Mouse (Mus musculus) gastrocnemius, adult 2 months (tissue): ENCODE results near the gene Olfr980. TPM values are rescaled to one million over a fixed set of nuclear protein-coding genes. Genes with fewer than 3 reads are reported as not detected.
"Not testable (repeated sequence)": the region's sequence is repeated elsewhere in the genome, so short reads cannot be mapped to it uniquely, and the experiment has no call there.

Source experiments
- DNase-seq: peaks from one replicate; pipeline ENCODE4 v3.0.0; 2022
- H3K27ac ChIP-seq: fragments of 200-600 bp; 2 replicates; pipeline ENCODE4 v1.8.1; 2022; ENCODE audit warnings: mild to moderate bottlenecking
- H3K4me3 ChIP-seq: fragments of 200-600 bp; 2 replicates; pipeline ENCODE4 v1.8.1; 2022; ENCODE audit warnings: mild to moderate bottlenecking, moderate library complexity
- CTCF ChIP-seq: fragments of 200-600 bp; IDR thresholded peaks from 2 replicates; pipeline ENCODE4 v1.8.1; 2022; ENCODE audit warnings: antibody characterized with exemption, mild to moderate bottlenecking, moderate library complexity
- intact Hi-C: fragments of 180-260 bp; cut with DNase I; formaldehyde crosslinking; loops from one replicate; pipeline ENCODE4 v1.15.1; 2025
- long read RNA-seq, 2 experiments: library from polyadenylated mRNA; stranded (forward); transcript quantifications; one replicate each; pipeline ENCODE4 v2.0.0; 2021
- total RNA-seq, 2 experiments: library from RNA; stranded (reverse); gene quantifications; 2 replicates each; pipeline ENCODE4 v1.2.3; 2021

Olfr980 gene
- not detected for total RNA-seq
- long read RNA-seq, experiment 1, result 0 reads
- long read RNA-seq, experiment 2, result 0 reads

DNA sequence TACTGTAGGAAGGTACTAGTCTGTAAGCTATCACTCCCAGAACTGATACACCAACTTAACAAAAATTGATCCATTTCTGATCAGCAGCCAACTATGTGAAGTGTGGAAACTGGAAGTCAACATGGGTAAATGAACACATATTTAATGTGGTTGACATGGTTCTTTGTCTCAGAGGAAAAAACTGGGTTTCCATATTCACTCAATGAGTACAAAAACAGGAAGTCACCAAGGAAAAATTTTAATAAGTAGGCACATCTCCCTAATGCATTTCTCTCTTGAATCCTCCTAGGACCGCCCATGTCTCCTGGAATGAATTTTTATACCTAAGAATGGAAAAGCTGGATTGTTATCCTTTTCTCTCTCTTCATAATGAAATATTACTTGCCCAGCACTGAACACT is at the start of gene Olfr980:
Gene Olfr980 (minus strand): TSS at position 101 of the 400 bp plus-strand sequence.
- no peak within 1 kb of the TSS for H3K27ac ChIP-seq
- no peak within 1 kb of the TSS for H3K4me3 ChIP-seq
- TF ChIP-seq CTCF, result no peak
- intact Hi-C loops, result no loop called here
- no peak for DNase-seq

DNA sequence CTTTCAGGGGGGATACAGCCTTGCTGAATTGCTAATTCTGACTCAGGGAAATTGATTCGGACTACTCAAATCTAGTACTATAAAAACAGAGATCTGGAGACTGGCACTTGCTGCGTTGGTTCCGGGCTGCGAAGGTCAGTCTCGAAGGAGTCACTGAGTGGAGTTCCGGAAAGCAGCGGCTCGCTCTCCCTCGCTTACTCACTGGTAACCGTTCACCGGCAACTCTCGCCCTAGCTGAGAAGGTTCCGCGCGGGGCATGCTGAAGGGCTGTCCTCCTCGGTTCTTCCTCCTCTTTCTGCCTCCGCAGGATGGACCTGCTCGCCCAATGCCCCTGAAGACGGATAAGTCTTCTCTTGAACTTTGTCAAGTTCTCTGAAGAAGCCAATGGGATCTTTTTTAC is 40.8 kb upstream of the Olfr980 start:
- no peak for DNase-seq
- TF ChIP-seq CTCF, result no peak
- Histone ChIP-seq H3K27ac (no peak overlapping the region), H3K4me3 (no peak overlapping the region)
- intact Hi-C loops, result no loop called here

DNA sequence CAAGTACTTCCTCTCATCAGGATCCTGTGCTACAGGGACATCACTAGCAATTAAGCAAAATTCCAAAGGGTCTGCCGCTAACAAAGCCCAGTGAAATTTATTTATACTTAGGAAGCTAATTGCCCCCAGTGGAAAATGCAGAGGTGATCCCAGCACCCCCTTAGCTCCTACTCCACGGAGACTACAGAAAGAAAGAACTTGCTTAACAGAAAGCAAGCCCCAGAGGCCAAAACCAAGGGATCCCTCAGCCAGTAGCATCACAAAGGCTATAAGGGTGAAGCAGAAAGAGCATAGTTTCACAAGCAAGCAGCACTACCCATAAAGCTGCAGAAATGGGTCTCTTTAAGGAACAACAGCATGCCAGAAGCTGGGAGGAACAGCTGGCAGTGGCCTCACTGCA is 11.8 kb upstream of the Olfr980 start, which contains the start of gene Olfr981:
Gene Olfr981 (plus strand): TSS at position 301 of the 400 bp plus-strand sequence.
- intact Hi-C loops, result no loop called here
- no peak for TF ChIP-seq CTCF
- Histone ChIP-seq H3K27ac (no peak within 1 kb of the TSS), H3K4me3 (no peak within 1 kb of the TSS)
- DNase-seq, result no peak

DNA sequence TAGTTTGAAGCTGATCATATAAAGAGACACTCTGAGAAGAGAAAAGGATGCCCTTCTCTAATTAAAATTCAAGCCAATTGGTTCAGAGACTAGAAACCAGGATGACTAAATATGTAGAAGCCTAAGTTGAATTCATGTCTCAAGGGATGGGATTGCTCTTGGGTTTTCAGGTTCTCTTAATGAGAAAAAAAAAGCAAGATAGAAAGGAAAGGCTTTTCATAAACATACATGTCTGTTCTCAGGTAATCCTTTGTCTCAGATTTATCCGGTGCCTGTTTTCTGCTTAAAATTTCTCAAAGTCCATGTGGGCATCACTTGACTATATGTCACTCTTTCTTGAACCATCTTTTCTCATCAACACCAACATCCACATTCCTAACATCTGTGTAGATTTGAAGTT is 6.0 kb downstream of the Olfr980 start, which contains the start of gene Olfr979:
Gene Olfr979 (minus strand): TSS at position 101 of the 400 bp plus-strand sequence.
- H3K4me3 ChIP-seq, result no peak within 1 kb of the TSS
- intact Hi-C loops, result no loop called here
- H3K27ac ChIP-seq, result no peak within 1 kb of the TSS
- TF ChIP-seq CTCF, result no peak
- DNase-seq, result no peak

DNA sequence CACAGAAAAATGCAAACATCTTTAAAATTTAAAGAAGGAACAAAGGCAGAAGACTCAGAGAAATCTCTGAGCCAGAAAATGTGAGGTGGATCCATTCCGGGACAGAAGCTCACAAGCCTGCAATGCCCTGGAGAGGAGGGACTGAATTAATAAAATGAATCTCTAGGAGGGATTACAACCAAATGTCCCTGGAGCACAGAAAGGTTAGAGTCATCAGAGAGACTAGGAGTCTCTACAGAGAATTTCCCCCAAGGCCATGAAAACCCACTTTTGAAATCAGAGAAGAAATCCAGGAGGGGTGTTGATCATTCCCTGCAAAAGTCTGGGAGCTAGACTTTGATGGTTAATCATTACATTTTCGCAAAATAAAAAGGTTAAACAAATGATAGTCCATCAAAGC is 17.6 kb downstream of the Olfr980 start, which contains the start of gene Olfr978:
Gene Olfr978 (plus strand): TSS at position 301 of the 400 bp plus-strand sequence.
- no peak for DNase-seq
- no peak within 1 kb of the TSS for H3K27ac ChIP-seq
- TF ChIP-seq CTCF, result no peak
- intact Hi-C loops, result no loop called here
- H3K4me3 ChIP-seq, result no peak within 1 kb of the TSS

DNA sequence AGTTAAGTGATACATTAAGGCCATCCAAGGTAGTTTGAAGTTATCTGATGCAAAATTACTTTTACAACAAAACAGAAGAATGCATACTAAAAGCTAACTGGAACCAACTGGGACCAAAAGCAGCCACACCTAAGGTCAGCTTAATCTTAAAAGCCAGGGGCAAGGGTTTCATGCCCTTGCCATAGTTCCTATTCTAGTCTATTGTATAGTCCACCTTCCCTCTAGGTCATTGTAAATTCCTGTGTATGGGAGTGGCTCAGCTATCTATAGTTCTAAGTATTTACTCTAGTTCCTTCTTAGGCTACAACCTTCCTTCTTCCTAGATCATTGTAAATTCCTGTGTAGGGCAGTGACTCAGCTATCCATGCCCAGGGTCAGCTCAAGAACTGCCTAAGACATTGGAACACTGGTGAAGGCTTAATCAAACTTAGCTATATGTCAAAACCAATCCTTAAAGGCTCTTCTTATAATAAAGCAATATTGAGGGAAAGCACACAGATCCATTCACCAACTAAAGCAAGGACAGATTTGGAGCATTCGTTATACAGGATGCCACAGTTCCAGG is 32.7 kb downstream of the Olfr980 start:
- H3K4me3 ChIP-seq, intact Hi-C loops, DNase-seq, H3K27ac ChIP-seq: not testable (repeated sequence)

DNA sequence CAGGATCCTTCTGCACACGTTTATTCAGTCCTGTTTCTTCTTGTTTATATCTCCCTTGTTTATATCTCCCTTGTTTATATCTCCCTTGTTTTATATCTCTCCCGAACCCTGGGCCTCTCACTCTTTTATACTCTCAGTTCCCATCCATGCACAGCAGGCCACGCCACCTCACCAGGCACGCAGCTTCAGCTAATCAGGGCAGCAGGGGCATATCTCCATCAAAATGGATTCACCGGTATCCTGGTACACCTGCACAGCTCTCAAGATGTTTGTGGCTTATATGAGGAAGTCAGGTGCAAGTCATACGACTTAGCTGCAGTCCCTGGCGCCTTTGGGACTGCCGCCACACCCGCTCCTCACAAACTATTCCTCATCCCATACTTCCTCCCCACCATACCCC is 48.3 kb downstream of the Olfr980 start, which contains the start of gene Olfr976:
Gene Olfr976 (minus strand): TSS at position 101 of the 400 bp plus-strand sequence.
- intact Hi-C loops, DNase-seq: not testable (repeated sequence)

More for the DNA sequence above, 48.3 kb downstream of the Olfr980 start, which contains the start of gene Olfr976:
- not testable (repeated sequence) for H3K4me3 ChIP-seq, H3K27ac ChIP-seq

Other genes starting within 250 kb of the Olfr980 start
- not detected for gene Olfr968, start 226.3 kb downstream of the Olfr980 start, total RNA-seq
- gene Olfr969, start 218.6 kb downstream of the Olfr980 start, total RNA-seq, result not detected
- gene Olfr970, start 200.7 kb downstream of the Olfr980 start, total RNA-seq, result not detected
- gene Olfr971, start 172.7 kb downstream of the Olfr980 start, total RNA-seq, result not detected
- gene Olfr972, start 143.2 kb downstream of the Olfr980 start, total RNA-seq, result not detected
- gene Olfr229, start 102.2 kb downstream of the Olfr980 start, total RNA-seq, result not detected
- not detected for gene Olfr974, start 72.1 kb downstream of the Olfr980 start, total RNA-seq
- not detected for gene Olfr975, start 57.5 kb downstream of the Olfr980 start, total RNA-seq
- not detected for gene Olfr976, start 48.4 kb downstream of the Olfr980 start, total RNA-seq
- gene Olfr978, start 17.5 kb downstream of the Olfr980 start, total RNA-seq, result not detected
- gene Olfr979, start 6.1 kb downstream of the Olfr980 start, total RNA-seq, result not detected
- gene Olfr981, start 11.9 kb upstream of the Olfr980 start, total RNA-seq, result not detected
- not detected for gene Olfr982, start 64.2 kb upstream of the Olfr980 start, total RNA-seq
- not detected for gene Olfr983, start 84.0 kb upstream of the Olfr980 start, total RNA-seq
- not detected for gene Olfr984, start 104.6 kb upstream of the Olfr980 start, total RNA-seq
- gene Olfr985, start 120.6 kb upstream of the Olfr980 start, total RNA-seq, result not detected
- not detected for gene Tmem225, start 138.5 kb upstream of the Olfr980 start, total RNA-seq
- gene Olfr986, start 171.3 kb upstream of the Olfr980 start, total RNA-seq, result not detected
- gene Zfp202, start 182.7 kb upstream of the Olfr980 start, total RNA-seq, result 1 to 10 TPM; 1.4 to 1.8 TPM